Mouse (Mus musculus) C2C12 (cell line): Measurements from ENCODE around the gene Tmed10. TPM values are rescaled to one million over a fixed set of nuclear protein-coding genes. Genes with fewer than 3 reads are reported as not detected.

Experiments
- H3K27me3 ChIP-seq: one replicate; pipeline ENCODE4 v1.6.1; 2011; ENCODE audit not compliant: control insufficient read depth, insufficient read depth, insufficient read length
- H3K36me3 ChIP-seq: one replicate; pipeline ENCODE4 v1.6.1; 2011; ENCODE audit not compliant: control insufficient read depth, insufficient read depth
- H3K4me3 ChIP-seq: one replicate; pipeline ENCODE4 v1.5.1; 2011; ENCODE audit warnings: mild to moderate bottlenecking, control low read depth; ENCODE audit not compliant: poor library complexity, insufficient read depth, severe bottlenecking
- H3K79me2 ChIP-seq: one replicate; pipeline ENCODE4 v1.6.1; 2011; ENCODE audit not compliant: control insufficient read depth, insufficient read depth
- H3K79me3 ChIP-seq: one replicate; pipeline ENCODE4 v1.6.1; 2011; ENCODE audit warnings: low read depth, control low read depth
- H3ac ChIP-seq: one replicate; pipeline ENCODE3; 2011; ENCODE audit warnings: low read depth; ENCODE audit not compliant: control insufficient read depth, insufficient read length
- CEBPB ChIP-seq: IDR thresholded peaks from one replicate; pipeline ENCODE4 v1.6.1; 2011; ENCODE audit warnings: low read depth, mild to moderate bottlenecking, control low read depth, moderate library complexity
- CTCF ChIP-seq: IDR thresholded peaks from one replicate; pipeline ENCODE4 v1.5.1; 2011; ENCODE audit not compliant: control insufficient read depth, insufficient read depth, insufficient read length
- FOSL1 ChIP-seq: IDR thresholded peaks from one replicate; pipeline ENCODE4 v1.8.0; 2011; ENCODE audit warnings: mild to moderate bottlenecking, low read length; ENCODE audit not compliant: poor library complexity, insufficient read depth, severe bottlenecking
- MAX ChIP-seq: IDR thresholded peaks from one replicate; pipeline ENCODE4 v1.6.1; 2011; ENCODE audit warnings: mild to moderate bottlenecking, control low read depth
- MYOD1 ChIP-seq: IDR thresholded peaks from one replicate; pipeline ENCODE4 v1.6.1; 2011; ENCODE audit warnings: low read depth; ENCODE audit not compliant: control insufficient read depth, insufficient read length
- MYOG ChIP-seq: IDR thresholded peaks from one replicate; pipeline ENCODE4 v1.6.1; 2011; ENCODE audit not compliant: control insufficient read depth, insufficient read length; ENCODE audit errors: extremely low read depth
- USF1 ChIP-seq: IDR thresholded peaks from one replicate; pipeline ENCODE4 v1.6.1; 2011; ENCODE audit warnings: low read depth, mild to moderate bottlenecking, control low read depth, moderate library complexity
- polyA plus RNA-seq: library from polyadenylated mRNA; unstranded; fragments of >200 nt; fragmentation: generic; extraction: Trizol; gene quantifications from one replicate; pipeline ENCODE4 v1.2.1, GENCODE M21; 2012; ENCODE audit warnings: missing spikeins

Tmed10 gene
- polyA plus RNA-seq, 1 experiment = 174 TPM

- Histone ChIP-seq H3ac (no peak overlapping the region), H3K79me3 (peaks cover 9% of the 10 kb centered on the region), H3K79me2 (peaks cover 33% of the 10 kb centered on the region), H3K4me3 (no peak overlapping the region), H3K36me3 (peaks cover 25% of the 10 kb centered on the region), H3K27me3 (no peaks in the 10 kb centered on the region)
- TF ChIP-seq FOSL1 = no peak
- no peak for TF ChIP-seq MYOD1
- no peak for TF ChIP-seq USF1
- no peak for TF ChIP-seq CEBPB
- TF ChIP-seq CTCF = no peak
- no peak for TF ChIP-seq MAX
- no peak for TF ChIP-seq MYOG
These were observed 32.3 kb downstream of the Tmed10 start for GRCm38 (mm10) chr12:85342310-85342709.

GRCm38 (mm10) chr12:85341131-85341530, 33.5 kb downstream of the Tmed10 start:
- TF ChIP-seq CTCF = no peak
- no peak for TF ChIP-seq MAX
- no peak for TF ChIP-seq CEBPB
- no peak for TF ChIP-seq MYOD1
- TF ChIP-seq USF1 = no peak
- no peak for TF ChIP-seq FOSL1
- no peak for TF ChIP-seq MYOG
- no peak overlapping the region for H3ac ChIP-seq
- peaks cover 25% of the 10 kb centered on the region for H3K36me3 ChIP-seq
- H3K4me3 ChIP-seq = no peak overlapping the region
- no peaks in the 10 kb centered on the region for H3K27me3 ChIP-seq
- peaks cover 41% of the 10 kb centered on the region for H3K79me2 ChIP-seq
- peaks cover 9% of the 10 kb centered on the region for H3K79me3 ChIP-seq

GRCm38 (mm10) chr12:85339947-85340346, 34.7 kb downstream of the Tmed10 start:
- Histone ChIP-seq H3K79me2 (peaks cover 36% of the 10 kb centered on the region), H3K36me3 (peaks cover 24% of the 10 kb centered on the region), H3K79me3 (peaks cover 9% of the 10 kb centered on the region), H3K27me3 (no peaks in the 10 kb centered on the region), H3ac (no peak overlapping the region), H3K4me3 (no peak overlapping the region)
- TF ChIP-seq CTCF (no peak), MYOG (no peak), USF1 (no peak), FOSL1 (no peak), MYOD1 (no peak), MAX (no peak), CEBPB (no peak)

DNA sequence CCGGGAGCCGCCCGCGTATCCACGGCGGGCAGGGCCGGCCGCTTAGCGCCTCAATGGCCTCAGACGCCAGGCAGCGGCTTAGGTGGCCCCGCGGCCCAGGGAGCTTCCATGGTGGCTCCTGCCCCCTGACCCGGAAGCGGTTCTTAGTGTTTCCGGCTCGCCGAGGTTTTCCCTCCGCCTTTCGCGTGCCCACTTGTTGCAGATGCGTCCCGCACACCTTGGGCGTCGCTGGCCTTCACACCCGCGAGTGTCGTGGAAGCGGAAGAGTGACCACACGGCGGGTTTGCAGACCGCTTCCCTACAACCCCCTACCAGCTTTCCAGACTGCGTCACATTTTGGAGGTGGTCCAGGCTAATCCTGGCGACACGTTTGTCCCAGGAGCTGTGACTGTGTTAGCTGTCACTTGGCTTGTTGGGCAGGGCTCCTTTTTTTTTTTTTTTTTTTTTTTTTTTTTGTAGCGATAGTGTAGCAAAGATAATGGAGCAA, 35.4 kb downstream of the Tmed10 start, which contains the start of gene Nek9:
Gene Nek9 (minus strand): TSS at position 120 of the 487 bp plus-strand sequence.
- H3K27me3 ChIP-seq = no peaks in the 10 kb centered on the region
- peaks cover 6% of the 10 kb centered on the region for H3K79me3 ChIP-seq
- peak within 1 kb of the TSS; percentile 87 for H3ac ChIP-seq
- no peak for TF ChIP-seq CEBPB
- peak; percentile 91 for TF ChIP-seq MAX
- no peak for TF ChIP-seq MYOD1
- H3K36me3 ChIP-seq = peaks cover 23% of the 10 kb centered on the region
- H3K4me3 ChIP-seq = peak within 1 kb of the TSS; percentile 80
- peaks cover 33% of the 10 kb centered on the region for H3K79me2 ChIP-seq

- peaks cover 33% of the 10 kb centered on the region for H3K79me2 ChIP-seq
- peak overlapping the region; percentile 80 for H3K4me3 ChIP-seq
- H3K36me3 ChIP-seq = peaks cover 23% of the 10 kb centered on the region
- H3K79me3 ChIP-seq = peaks cover 6% of the 10 kb centered on the region
- H3K27me3 ChIP-seq = no peaks in the 10 kb centered on the region
- peak overlapping the region; percentile 87 for H3ac ChIP-seq
- TF ChIP-seq MAX (no peak), FOSL1 (no peak), USF1 (no peak)
These were observed 35.8 kb downstream of the Tmed10 start for GRCm38 (mm10) chr12:85338815-85339214.

DNA sequence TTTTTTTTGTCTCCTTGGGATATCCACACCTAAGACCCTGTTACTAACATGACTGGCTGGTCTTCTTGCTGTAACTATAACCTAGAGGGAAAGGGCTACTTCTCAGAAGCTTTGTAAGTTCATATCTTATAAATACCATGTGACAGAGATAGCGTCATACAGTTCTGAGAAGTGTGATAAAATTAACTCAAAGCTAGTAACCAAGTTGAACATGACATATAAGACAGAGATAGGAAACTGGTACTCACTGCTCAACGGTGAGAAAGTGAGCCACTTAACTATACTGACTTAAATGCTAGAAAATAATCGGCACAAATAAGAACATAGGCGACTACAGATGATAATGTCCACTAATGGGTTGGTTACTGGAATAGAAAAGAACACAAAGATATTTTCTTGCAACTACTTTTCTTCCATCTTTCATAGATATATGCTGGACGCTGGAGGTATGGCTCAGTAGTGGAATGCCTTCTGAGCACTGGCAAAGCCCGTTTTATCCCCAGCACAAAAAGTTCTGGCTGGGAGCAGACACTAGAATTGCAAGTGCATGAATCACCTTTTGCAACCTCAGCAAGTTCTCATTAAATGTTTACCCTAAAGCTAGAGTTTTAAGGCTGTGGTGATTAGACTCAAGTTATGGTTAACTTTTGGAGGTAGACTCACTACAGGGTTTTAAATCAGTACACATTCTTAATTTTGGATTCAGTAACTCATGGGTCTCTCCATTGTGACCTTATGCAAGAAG, 36.9 kb downstream of the Tmed10 start:
- Histone ChIP-seq H3ac (no peak overlapping the region), H3K36me3 (peaks cover 32% of the 10 kb centered on the region), H3K4me3 (peak overlapping the region; percentile 80), H3K79me2 (peaks cover 33% of the 10 kb centered on the region), H3K27me3 (no peaks in the 10 kb centered on the region), H3K79me3 (peaks cover 6% of the 10 kb centered on the region)
- TF ChIP-seq CTCF (no peak), FOSL1 (no peak), USF1 (no peak), MYOG (no peak), CEBPB (no peak), MAX (no peak), MYOD1 (no peak)
